Mouse (Mus musculus): ENCODE measurements around the gene Sat1.

DNA sequence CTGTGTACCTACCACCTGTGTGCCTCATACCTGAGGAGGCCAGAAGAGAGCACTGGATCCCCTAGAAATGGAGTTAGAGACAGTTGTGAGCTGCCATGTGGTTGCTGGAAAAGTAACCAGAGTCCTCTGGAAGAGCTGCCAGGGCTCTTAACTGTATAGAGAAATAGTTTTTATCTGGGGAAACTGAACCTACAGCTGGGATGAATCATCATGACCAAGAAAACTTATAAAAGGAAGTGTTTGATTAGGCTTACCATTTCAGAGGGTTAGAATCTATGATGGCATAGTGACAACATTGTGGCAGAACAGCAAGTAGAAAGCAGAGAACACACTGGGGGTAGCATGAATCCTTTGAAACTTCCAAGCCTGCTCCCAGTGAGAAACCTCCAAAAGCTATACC lies 40.6 kb upstream of the Sat1 start:
- TF ChIP-seq POLR2AphosphoS5 (IDR thresholded peaks at IDR 0.05; ENCODE audit: insufficient replicate concordance, low read depth, low read length) (no peak), GATA1 (IDR thresholded peaks at IDR 0.05; ENCODE audit: borderline replicate concordance, low read length) (no peak), CTCF (IDR thresholded peaks at IDR 0.05; ENCODE audit: low read depth, low read length) (no peak)

Data from G1E (cell line).